Mouse (Mus musculus) liver, postnatal 0 days (tissue): ENCODE data around the gene Rab26. TPM values are rescaled to one million over a fixed set of nuclear protein-coding genes. Genes with fewer than 3 reads are reported as not detected.

ENCODE experiments used
- ATAC-seq: fragments of 200-750 bp; cut with Nextera tagmentation; 2 replicates; pipeline ENCODE4 v1.8.0; 2017; ENCODE audit warnings: mild to moderate bottlenecking, moderate library complexity
- DNase-seq: peaks from one replicate; pipeline ENCODE4 v3.0.0-alpha.2; 2016
- H3K27ac ChIP-seq: fragments of 300-500 bp; sonication (generic); 2 replicates; pipeline ENCODE4 v1.5.1; 2014; ENCODE audit warnings: antibody characterized with exemption, moderate library complexity, mild to moderate bottlenecking, low read depth
- H3K27me3 ChIP-seq: fragments of 300-500 bp; sonication (generic); 2 replicates; pipeline ENCODE4 v1.6.1; 2014; ENCODE audit warnings: low read length, control low read depth, mixed read lengths; ENCODE audit not compliant: insufficient read depth
- H3K36me3 ChIP-seq: fragments of 300-500 bp; sonication (generic); replicated peaks from 2 replicates; pipeline ENCODE4 v1.6.1; 2014; ENCODE audit warnings: mild to moderate bottlenecking, control low read depth, low read length, moderate library complexity, mixed read lengths; ENCODE audit not compliant: insufficient read depth
- H3K4me1 ChIP-seq: fragments of 300-500 bp; sonication (generic); 2 replicates; pipeline ENCODE4 v1.6.1; 2014; ENCODE audit warnings: antibody characterized with exemption, mild to moderate bottlenecking, control low read depth; ENCODE audit not compliant: insufficient read depth
- H3K4me2 ChIP-seq: fragments of 300-500 bp; sonication (generic); 2 replicates; pipeline ENCODE4 v1.6.1; 2014; ENCODE audit warnings: low read depth, mild to moderate bottlenecking, low read length, moderate library complexity, mixed read lengths
- H3K4me3 ChIP-seq: fragments of 300-500 bp; sonication (generic); 2 replicates; pipeline ENCODE4 v1.5.1; 2014; ENCODE audit warnings: low read depth, low read length
- H3K9ac ChIP-seq: fragments of 300-500 bp; sonication (generic); replicated peaks from 2 replicates; pipeline ENCODE4 v1.6.1; 2014; ENCODE audit warnings: mild to moderate bottlenecking, moderate library complexity
- H3K9me3 ChIP-seq: fragments of 300-500 bp; sonication (generic); 2 replicates; pipeline ENCODE4 v1.6.1; 2016; ENCODE audit warnings: mild to moderate bottlenecking, control low read depth, low read length, mixed read lengths
- CTCF ChIP-seq: sonication (generic); IDR thresholded peaks from 2 replicates; pipeline ENCODE4 v1.5.1; 2016; ENCODE audit warnings: antibody characterized with exemption, low read depth
- EP300 ChIP-seq: IDR thresholded peaks from 2 replicates; pipeline ENCODE4 v1.6.1; 2016; ENCODE audit warnings: antibody characterized with exemption, low read depth, mild to moderate bottlenecking
- WGBS: fragments of 180-500 bp; shearing (Covaris S2); extraction: QIAGEN DNeasy Blood & Tissue Kit; methylation state at CpG from one replicate; pipeline ENCODE4 v1.1.7; 2014; ENCODE audit not compliant: insufficient replicate concordance; 5-methylcytosine and 5-hydroxymethylcytosine counted together
- polyA plus RNA-seq: library from polyadenylated mRNA; unstranded; fragments of >200 nt; fragmentation: Nextera tagmentation; extraction: Ambion mirVana; gene quantifications from 2 replicates; pipeline ENCODE4 v1.2.1, GENCODE M21; 2015

The Rab26 gene
- polyA plus RNA-seq, 1 experiment from 2014 or later, result 0.81 TPM

DNA sequence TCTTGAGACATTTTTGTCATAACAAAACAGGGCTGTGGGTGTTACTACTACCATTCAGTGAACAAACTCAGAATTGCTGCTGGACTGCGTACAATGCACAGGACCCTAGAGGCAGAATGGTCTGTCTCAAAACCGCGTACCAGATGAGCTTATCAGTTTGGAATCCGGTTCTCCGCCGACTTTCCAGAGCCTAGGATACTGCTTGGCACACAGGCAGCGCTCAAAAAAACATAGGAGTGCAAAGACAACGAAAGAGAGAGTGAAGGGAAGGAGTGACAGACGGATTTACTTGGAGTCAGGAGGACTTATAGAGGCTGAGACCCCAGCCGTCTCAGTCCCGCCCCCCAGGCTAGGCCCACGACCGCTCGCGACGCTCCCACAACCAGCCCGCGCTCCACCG is 6.7 kb downstream of the Rab26 start:
- peaks cover 12% of the 10 kb centered on the region for H3K36me3 ChIP-seq
- H3K4me3 ChIP-seq, result peak overlapping the region; percentile 87
- H3K27ac ChIP-seq, result peak overlapping the region; percentile 74
- H3K4me2 ChIP-seq, result peak overlapping the region; percentile 85
- no peak for ATAC-seq
- H3K9me3 ChIP-seq, result no peaks in the 10 kb centered on the region
- DNase-seq, result no peak
- H3K27me3 ChIP-seq, result no peaks in the 10 kb centered on the region
- peaks cover 37% of the 10 kb centered on the region for H3K4me1 ChIP-seq
- WGBS, result 1% methylated on average over 19 of the region's 19 CpGs
- H3K9ac ChIP-seq, result peak overlapping the region; percentile 87
- TF ChIP-seq CTCF (no peak), EP300 (no peak)

- WGBS, result 80% methylated on average over 2 of the region's 2 CpGs
Measured at GRCm38 (mm10) chr17:24524734-24525133, 9.3 kb downstream of the Rab26 start.

DNA sequence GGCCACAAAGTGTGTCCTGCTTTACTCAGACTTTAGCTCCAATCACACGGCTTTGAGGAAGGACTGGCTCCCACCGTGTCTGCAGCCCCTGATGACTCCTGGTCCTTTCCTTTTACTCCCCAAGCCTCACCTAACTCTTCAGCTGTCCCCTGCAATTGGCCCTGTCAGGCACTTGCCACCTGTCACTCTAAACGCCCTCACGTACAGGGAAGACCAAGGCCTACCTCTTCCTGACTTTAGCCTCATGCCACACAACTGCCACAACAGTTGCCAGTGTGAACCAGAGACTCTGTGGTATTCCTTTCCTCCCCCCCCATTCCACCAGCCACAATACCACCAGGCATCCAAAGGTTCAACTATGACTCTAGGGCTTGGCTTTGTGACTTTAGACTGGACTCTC is 13.6 kb downstream of the Rab26 start:
- ATAC-seq (no peak), DNase-seq (no peak)
- H3K36me3 ChIP-seq, result peaks cover 36% of the 10 kb centered on the region
- H3K4me2 ChIP-seq, result no peak overlapping the region
- no peak overlapping the region for H3K27ac ChIP-seq
- TF ChIP-seq EP300 (no peak), CTCF (no peak)
- H3K27me3 ChIP-seq, result no peaks in the 10 kb centered on the region
- no peaks in the 10 kb centered on the region for H3K9me3 ChIP-seq
- H3K9ac ChIP-seq, result no peak overlapping the region
- WGBS, result 83% methylated on average over 4 of the region's 4 CpGs
- peaks cover 6% of the 10 kb centered on the region for H3K4me1 ChIP-seq
- no peak overlapping the region for H3K4me3 ChIP-seq

More at GRCm38 (mm10) chr17:24524734-24525133, 9.3 kb downstream of the Rab26 start:
- Histone ChIP-seq H3K27me3 (no peaks in the 10 kb centered on the region), H3K4me1 (peaks cover 29% of the 10 kb centered on the region), H3K36me3 (peaks cover 11% of the 10 kb centered on the region), H3K27ac (no peak overlapping the region), H3K4me2 (no peak overlapping the region), H3K9me3 (no peaks in the 10 kb centered on the region), H3K4me3 (no peak overlapping the region), H3K9ac (0 out of 2 replicates have a peak overlapping the region, but pooled peaks have one; percentile 11)
- DNase-seq (no peak), ATAC-seq (no peak)
- TF ChIP-seq EP300 (no peak), CTCF (no peak)

GRCm38 (mm10) chr17:24514270-24515257 is 19.4 kb downstream of the Rab26 start:
- peak; percentile 33; the same call in 1 of the 2 replicates for ATAC-seq
- H3K36me3 ChIP-seq, result peaks cover 69% of the 10 kb centered on the region
- H3K4me3 ChIP-seq, result no peak overlapping the region
- no peak overlapping the region for H3K4me2 ChIP-seq
- no peaks in the 10 kb centered on the region for H3K9me3 ChIP-seq
- no peak for DNase-seq
- no peaks in the 10 kb centered on the region for H3K27me3 ChIP-seq
- H3K27ac ChIP-seq, result 0 out of 2 replicates have a peak overlapping the region, but pooled peaks have one; percentile 1
- no peak for TF ChIP-seq EP300
- no peak for TF ChIP-seq CTCF
- H3K9ac ChIP-seq, result no peak overlapping the region
- H3K4me1 ChIP-seq, result no peaks in the 10 kb centered on the region
- WGBS, result 84% methylated on average over 23 of the region's 24 CpGs

GRCm38 (mm10) chr17:24513609-24514008 is 20.4 kb downstream of the Rab26 start:
- DNase-seq, result peak; percentile 58

GRCm38 (mm10) chr17:24507806-24508460 is 26.1 kb downstream of the Rab26 start:
- no peaks in the 10 kb centered on the region for H3K27me3 ChIP-seq
- no peak for TF ChIP-seq EP300
- no peak overlapping the region for H3K9ac ChIP-seq
- 78% methylated on average over 12 of the region's 12 CpGs for WGBS
- 0 out of 2 replicates have a peak, but pooled peaks cover 3% of the 10 kb centered on the region for H3K4me1 ChIP-seq
- peaks cover 43% of the 10 kb centered on the region for H3K36me3 ChIP-seq
- DNase-seq (no peak), ATAC-seq (no peak)
- H3K4me2 ChIP-seq, result no peak overlapping the region
- H3K27ac ChIP-seq, result no peak overlapping the region
- H3K4me3 ChIP-seq, result no peak overlapping the region
- no peaks in the 10 kb centered on the region for H3K9me3 ChIP-seq

More at GRCm38 (mm10) chr17:24513609-24514008, 20.4 kb downstream of the Rab26 start:
- Histone ChIP-seq H3K36me3 (peaks cover 71% of the 10 kb centered on the region), H3K9me3 (no peaks in the 10 kb centered on the region), H3K4me1 (no peaks in the 10 kb centered on the region), H3K9ac (no peak overlapping the region), H3K4me2 (no peak overlapping the region), H3K4me3 (no peak overlapping the region), H3K27ac (no peak overlapping the region), H3K27me3 (no peaks in the 10 kb centered on the region)
- no peak for ATAC-seq
- TF ChIP-seq CTCF (peak; percentile 70), EP300 (no peak)
- 60% methylated on average over 5 of the region's 5 CpGs for WGBS
